Mouse (Mus musculus): ENCODE measurements around the gene Ppm1e.

DNA sequence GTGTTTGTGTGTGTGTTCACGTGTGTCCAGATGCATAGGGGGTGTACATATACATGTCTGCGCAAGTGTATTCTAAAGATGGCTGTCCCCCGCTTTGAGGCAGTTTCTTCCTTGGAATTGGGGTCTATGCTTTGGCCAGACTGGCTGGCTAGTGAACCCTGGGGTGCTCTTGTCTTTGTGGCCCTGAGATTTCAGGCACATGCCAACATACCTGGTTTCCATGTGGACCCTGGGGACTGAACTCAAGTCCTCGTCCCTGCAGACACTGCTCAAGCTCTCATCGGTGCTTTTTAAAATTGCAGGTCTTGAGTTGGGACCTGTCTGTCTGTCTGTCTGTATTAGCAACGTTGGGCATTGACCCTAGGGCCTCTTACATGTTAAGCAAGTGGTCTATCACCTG is 105.5 kb downstream of the Ppm1e start:
- TF ChIP-seq GATA1 (IDR thresholded peaks at IDR 0.05; ENCODE audit: borderline replicate concordance, low read length) = no peak
- no peak for TF ChIP-seq FLI1 (IDR thresholded peaks at IDR 0.05; ENCODE audit: low read length)

Measured in megakaryocyte, embryonic 14.5 days (primary cell).